Mouse (Mus musculus) E14TG2a.4 (cell line): ENCODE results near the gene Ablim2.

Source experiments
- H3K27me3 ChIP-seq: 2 replicates; pipeline ENCODE4 v1.6.1; 2014; ENCODE audit warnings: low read length, control low read depth; ENCODE audit not compliant: insufficient read depth
- H3K36me3 ChIP-seq: 2 replicates; pipeline ENCODE4 v1.6.1; 2014; ENCODE audit warnings: low read length, control low read depth; ENCODE audit not compliant: insufficient read depth
- H3K4me1 ChIP-seq: replicated peaks from 2 replicates; pipeline ENCODE4 v1.6.1; 2014; ENCODE audit warnings: low read depth, low read length, control low read depth
- H3K4me3 ChIP-seq: replicated peaks from 2 replicates; pipeline ENCODE4 v1.5.1; 2014; ENCODE audit warnings: mild to moderate bottlenecking, low read length
- H3K9me3 ChIP-seq: 2 replicates; pipeline ENCODE4 v1.6.1; 2014; ENCODE audit warnings: low read length, control low read depth
- CTCF ChIP-seq: conservative IDR thresholded peaks from 2 replicates; pipeline ENCODE4 v1.5.1; 2014; ENCODE audit warnings: low read length
- NANOG ChIP-seq: IDR thresholded peaks from 2 replicates; pipeline ENCODE4 v1.6.1; 2014; ENCODE audit warnings: borderline replicate concordance, low read length, mixed read lengths
- POU5F1 ChIP-seq: IDR thresholded peaks from 2 replicates; pipeline ENCODE4 v1.6.1; 2014; ENCODE audit warnings: low read length, borderline replicate concordance

Ablim2 gene

DNA sequence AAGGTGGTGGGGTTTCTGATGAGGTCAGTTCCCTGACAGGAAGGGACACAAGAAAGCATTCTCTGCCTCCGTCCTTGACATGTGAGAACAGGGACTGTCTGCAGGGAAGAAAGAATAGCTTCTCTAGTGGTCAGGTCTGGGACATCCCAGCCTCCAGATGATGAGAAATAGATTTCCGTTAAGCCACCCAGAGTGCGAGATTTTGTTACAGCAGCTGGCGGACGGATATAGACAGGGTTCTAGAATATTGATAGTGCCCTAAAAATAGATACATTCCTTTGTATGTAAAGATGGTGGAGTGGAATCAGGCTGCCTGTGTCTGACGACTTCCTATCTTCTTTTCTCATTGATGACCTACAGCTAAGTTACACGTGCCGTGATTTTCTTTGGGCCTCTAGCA lies 145.8 kb downstream of the Ablim2 start:
- no peak for TF ChIP-seq POU5F1
- no peak for TF ChIP-seq NANOG
- no peak for TF ChIP-seq CTCF
- no peaks in the 10 kb centered on the region for H3K9me3 ChIP-seq
- H3K4me1 ChIP-seq, result peaks cover 30% of the 10 kb centered on the region
- no peak overlapping the region for H3K4me3 ChIP-seq
- no peaks in the 10 kb centered on the region for H3K36me3 ChIP-seq
- H3K27me3 ChIP-seq, result no peaks in the 10 kb centered on the region

GRCm38 (mm10) chr5:35905283-35905682 lies 147.6 kb downstream of the Ablim2 start:
- TF ChIP-seq POU5F1 (no peak), CTCF (no peak), NANOG (no peak)
- Histone ChIP-seq H3K4me3 (no peak overlapping the region), H3K36me3 (no peaks in the 10 kb centered on the region), H3K4me1 (peaks cover 32% of the 10 kb centered on the region), H3K27me3 (no peaks in the 10 kb centered on the region; the same call in 1 of the 2 replicates), H3K9me3 (no peaks in the 10 kb centered on the region)

GRCm38 (mm10) chr5:35907090-35907489 lies 149.4 kb downstream of the Ablim2 start:
- TF ChIP-seq NANOG (no peak), CTCF (no peak), POU5F1 (no peak)
- H3K4me3 ChIP-seq, result no peak overlapping the region
- H3K27me3 ChIP-seq, result no peaks in the 10 kb centered on the region; the same call in 1 of the 2 replicates
- peaks cover 19% of the 10 kb centered on the region for H3K4me1 ChIP-seq
- no peaks in the 10 kb centered on the region for H3K36me3 ChIP-seq
- H3K9me3 ChIP-seq, result no peaks in the 10 kb centered on the region

- H3K9me3 ChIP-seq, result no peaks in the 10 kb centered on the region
- peaks cover 19% of the 10 kb centered on the region for H3K4me1 ChIP-seq
- H3K4me3 ChIP-seq, result no peak overlapping the region
- no peaks in the 10 kb centered on the region for H3K36me3 ChIP-seq
- no peaks in the 10 kb centered on the region; the same call in 1 of the 2 replicates for H3K27me3 ChIP-seq
- TF ChIP-seq NANOG (no peak), CTCF (no peak), POU5F1 (no peak)
Observed at GRCm38 (mm10) chr5:35907633-35908426, 150.2 kb downstream of the Ablim2 start.

DNA sequence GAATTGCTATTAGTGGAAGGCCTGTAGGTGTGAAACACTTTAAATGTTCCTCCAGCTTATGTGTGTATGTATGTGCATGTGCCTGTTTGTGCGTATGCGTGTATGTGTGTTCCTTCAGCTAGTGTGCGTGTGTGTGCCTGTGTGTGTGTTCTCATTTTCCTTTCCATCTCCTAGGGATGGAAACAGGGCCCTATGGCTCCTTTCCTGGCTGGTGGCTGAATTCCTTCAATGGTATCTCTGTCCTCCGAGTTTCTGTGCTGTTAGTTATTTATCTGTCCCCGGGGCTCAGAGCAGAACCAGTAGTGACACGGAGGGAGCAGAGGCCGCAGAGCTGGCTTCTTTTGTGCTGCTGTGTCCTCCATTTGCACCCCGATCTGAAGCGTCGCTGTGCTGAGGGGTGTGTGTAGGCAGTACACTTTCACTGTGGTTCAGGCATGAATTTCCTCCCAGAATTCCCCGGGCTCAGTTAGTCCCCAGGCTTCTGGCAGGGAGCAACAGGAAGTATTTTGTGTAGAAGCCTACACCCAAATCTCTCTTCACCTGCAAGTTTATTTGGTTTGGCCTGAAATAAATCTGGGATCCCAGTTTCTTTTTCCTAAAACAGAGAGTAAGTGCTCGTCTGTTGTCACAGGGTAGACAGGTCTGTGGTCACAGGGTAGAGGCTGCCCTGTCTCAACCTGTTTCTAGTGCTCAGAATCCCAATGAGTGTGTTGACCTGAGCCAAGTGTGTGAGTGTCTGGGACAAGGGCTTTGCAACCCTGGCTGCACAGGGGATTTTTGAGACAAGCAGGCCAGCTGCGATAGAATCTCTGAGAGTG lies 151.2 kb downstream of the Ablim2 start:
- H3K27me3 ChIP-seq, result no peaks in the 10 kb centered on the region; the same call in 1 of the 2 replicates
- H3K36me3 ChIP-seq, result no peaks in the 10 kb centered on the region
- no peaks in the 10 kb centered on the region for H3K9me3 ChIP-seq
- H3K4me1 ChIP-seq, result peaks cover 19% of the 10 kb centered on the region
- TF ChIP-seq NANOG, result no peak
- H3K4me3 ChIP-seq, result no peak overlapping the region

GRCm38 (mm10) chr5:35915629-35916300 lies 158.1 kb downstream of the Ablim2 start:
- Histone ChIP-seq H3K4me3 (no peak overlapping the region), H3K36me3 (no peaks in the 10 kb centered on the region), H3K9me3 (no peaks in the 10 kb centered on the region), H3K4me1 (peaks cover 15% of the 10 kb centered on the region), H3K27me3 (no peaks in the 10 kb centered on the region)
- TF ChIP-seq NANOG, result no peak
- TF ChIP-seq POU5F1, result no peak

GRCm38 (mm10) chr5:35916666-35917065 lies 159.0 kb downstream of the Ablim2 start:
- TF ChIP-seq POU5F1, result no peak
- TF ChIP-seq CTCF, result no peak
- TF ChIP-seq NANOG, result no peak
- no peaks in the 10 kb centered on the region for H3K36me3 ChIP-seq

GRCm38 (mm10) chr5:35918387-35918786 lies 160.7 kb downstream of the Ablim2 start:
- H3K4me1 ChIP-seq, result peaks cover 15% of the 10 kb centered on the region
- no peaks in the 10 kb centered on the region for H3K9me3 ChIP-seq
- H3K4me3 ChIP-seq, result no peak overlapping the region
- no peaks in the 10 kb centered on the region for H3K27me3 ChIP-seq
- H3K36me3 ChIP-seq, result no peaks in the 10 kb centered on the region
- TF ChIP-seq POU5F1, result no peak

More at GRCm38 (mm10) chr5:35916666-35917065, 159.0 kb downstream of the Ablim2 start:
- Histone ChIP-seq H3K9me3 (no peaks in the 10 kb centered on the region), H3K4me1 (peaks cover 15% of the 10 kb centered on the region), H3K27me3 (no peaks in the 10 kb centered on the region), H3K4me3 (no peak overlapping the region)
